Mouse (Mus musculus): ENCODE results near the gene Elfn2. TPM values are rescaled to one million over a fixed set of nuclear protein-coding genes. Genes with fewer than 3 reads are reported as not detected.

Elfn2 gene
- polyA plus RNA-seq, 1 experiment, result 20.6 TPM

DNA sequence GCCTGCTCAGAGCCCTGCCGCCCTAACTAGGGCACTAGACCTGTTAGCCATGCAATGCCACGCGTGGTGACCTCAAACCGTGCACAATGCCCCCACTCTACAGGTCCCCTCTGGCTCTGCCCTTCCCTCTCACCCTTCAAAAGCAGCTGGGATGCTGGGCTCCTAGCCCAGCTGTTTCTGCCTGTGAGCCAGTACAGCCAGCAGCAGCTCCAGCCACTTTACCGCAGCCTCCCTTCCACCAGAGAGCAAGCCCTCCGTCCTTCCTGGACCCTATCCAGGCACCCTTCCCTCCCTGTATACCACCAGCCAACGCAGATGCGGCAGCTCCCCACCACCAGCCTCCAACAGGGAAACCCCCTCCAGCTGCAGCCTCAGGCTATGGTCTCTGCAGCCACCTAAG is 26.1 kb downstream of the Elfn2 start:
- H3K27ac ChIP-seq (ENCODE audit: insufficient read depth, low read length), result no peak overlapping the region
- no peaks in the 10 kb centered on the region for H3K27me3 ChIP-seq (ENCODE audit: control insufficient read depth, insufficient read depth, low read length)
- WGBS, result 38% methylated on average over 8 of the region's 8 CpGs

GRCm38 (mm10) chr15:78690716-78691115 is 27.9 kb downstream of the Elfn2 start:
- Histone ChIP-seq H3K27ac (ENCODE audit: insufficient read depth, low read length) (no peak overlapping the region), H3K27me3 (ENCODE audit: control insufficient read depth, insufficient read depth, low read length) (no peaks in the 10 kb centered on the region), H3K4me1 (ENCODE audit: control insufficient read depth, insufficient read depth, low read length) (no peaks in the 10 kb centered on the region; the same call in 1 of the 2 replicates), H3K4me3 (replicated peaks; ENCODE audit: insufficient read depth, low read depth, low read length) (no peak overlapping the region)
- 82% methylated on average over 2 of the region's 2 CpGs for WGBS
- no peak for TF ChIP-seq CTCF (IDR thresholded peaks at IDR 0.05; ENCODE audit: borderline replicate concordance, insufficient read depth, low read depth, low read length)
- no peak for TF ChIP-seq POLR2A (IDR thresholded peaks at IDR 0.05; ENCODE audit: borderline replicate concordance, insufficient read depth, low read length)
- no peak for DNase-seq

More for the DNA sequence above, 26.1 kb downstream of the Elfn2 start:
- Histone ChIP-seq H3K4me3 (replicated peaks; ENCODE audit: insufficient read depth, low read depth, low read length) (no peak overlapping the region), H3K4me1 (ENCODE audit: control insufficient read depth, insufficient read depth, low read length) (no peaks in the 10 kb centered on the region; the same call in 1 of the 2 replicates)
- TF ChIP-seq POLR2A (IDR thresholded peaks at IDR 0.05; ENCODE audit: borderline replicate concordance, insufficient read depth, low read length) (no peak), CTCF (IDR thresholded peaks at IDR 0.05; ENCODE audit: borderline replicate concordance, insufficient read depth, low read depth, low read length) (no peak)
- DNase-seq, result no peak

DNA sequence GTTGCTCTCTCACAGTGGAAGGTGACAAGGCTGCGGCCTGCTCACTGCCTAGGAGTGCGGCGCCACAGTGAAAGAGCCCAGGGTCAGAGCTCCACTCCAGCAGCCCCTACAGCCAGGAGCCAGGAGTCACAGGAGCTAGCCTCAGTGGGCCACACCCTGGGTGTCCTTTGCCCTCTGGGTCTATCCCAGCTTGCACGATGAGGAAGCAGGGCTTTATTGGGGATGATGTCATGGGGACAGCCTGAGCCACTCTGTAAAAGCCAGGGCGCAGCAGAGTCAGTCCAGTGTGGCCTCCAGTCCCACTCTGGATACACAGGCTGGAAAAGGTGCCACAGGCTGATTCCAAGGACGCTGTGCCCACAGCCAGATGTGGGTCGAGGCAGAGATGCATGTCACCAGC is 31.7 kb downstream of the Elfn2 start:
- 80% methylated on average over 7 of the region's 7 CpGs for WGBS
- no peak for DNase-seq
- Histone ChIP-seq H3K27me3 (ENCODE audit: control insufficient read depth, insufficient read depth, low read length) (no peaks in the 10 kb centered on the region), H3K4me1 (ENCODE audit: control insufficient read depth, insufficient read depth, low read length) (peaks cover 2% of the 10 kb centered on the region; the same call in 1 of the 2 replicates), H3K27ac (ENCODE audit: insufficient read depth, low read length) (no peak overlapping the region), H3K4me3 (replicated peaks; ENCODE audit: insufficient read depth, low read depth, low read length) (no peak overlapping the region)
- TF ChIP-seq CTCF (IDR thresholded peaks at IDR 0.05; ENCODE audit: borderline replicate concordance, insufficient read depth, low read depth, low read length), result no peak
- no peak for TF ChIP-seq POLR2A (IDR thresholded peaks at IDR 0.05; ENCODE audit: borderline replicate concordance, insufficient read depth, low read length)

DNA sequence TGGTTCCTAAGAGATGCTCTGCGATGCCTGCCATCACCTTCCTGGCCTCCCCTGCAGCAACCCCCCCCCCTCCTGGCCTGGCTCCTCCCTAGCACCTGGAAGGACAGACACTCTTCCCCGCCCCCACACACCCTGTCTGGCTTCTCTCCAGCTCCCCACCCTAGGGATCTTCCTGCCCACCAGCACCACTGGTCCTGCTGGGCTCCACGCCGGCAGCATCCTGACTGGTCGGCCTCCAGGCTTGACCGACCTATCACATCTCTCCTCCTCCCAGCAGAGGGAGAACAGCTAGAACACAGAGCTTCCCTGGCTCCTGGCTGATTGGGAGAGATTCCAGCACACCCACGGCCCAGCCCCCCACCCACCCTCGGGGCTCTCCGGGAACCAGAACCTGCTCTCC is 34.5 kb downstream of the Elfn2 start:
- Histone ChIP-seq H3K27me3 (ENCODE audit: control insufficient read depth, insufficient read depth, low read length) (no peaks in the 10 kb centered on the region), H3K27ac (ENCODE audit: insufficient read depth, low read length) (no peak overlapping the region), H3K4me3 (replicated peaks; ENCODE audit: insufficient read depth, low read depth, low read length) (no peak overlapping the region), H3K4me1 (ENCODE audit: control insufficient read depth, insufficient read depth, low read length) (peaks cover 2% of the 10 kb centered on the region; the same call in 1 of the 2 replicates)
- DNase-seq, result no peak
- WGBS, result 19% methylated on average over 9 of the region's 9 CpGs
- TF ChIP-seq POLR2A (IDR thresholded peaks at IDR 0.05; ENCODE audit: borderline replicate concordance, insufficient read depth, low read length), result no peak
- no peak for TF ChIP-seq CTCF (IDR thresholded peaks at IDR 0.05; ENCODE audit: borderline replicate concordance, insufficient read depth, low read depth, low read length)

GRCm38 (mm10) chr15:78683474-78683873 is 35.1 kb downstream of the Elfn2 start:
- no peak for DNase-seq
- 72% methylated on average over 8 of the region's 8 CpGs for WGBS
- no peaks in the 10 kb centered on the region for H3K27me3 ChIP-seq (ENCODE audit: control insufficient read depth, insufficient read depth, low read length)
- H3K4me1 ChIP-seq (ENCODE audit: control insufficient read depth, insufficient read depth, low read length), result peaks cover 2% of the 10 kb centered on the region; the same call in 1 of the 2 replicates
- H3K27ac ChIP-seq (ENCODE audit: insufficient read depth, low read length), result no peak overlapping the region
- H3K4me3 ChIP-seq (replicated peaks; ENCODE audit: insufficient read depth, low read depth, low read length), result no peak overlapping the region
- TF ChIP-seq CTCF (IDR thresholded peaks at IDR 0.05; ENCODE audit: borderline replicate concordance, insufficient read depth, low read depth, low read length) (no peak), POLR2A (IDR thresholded peaks at IDR 0.05; ENCODE audit: borderline replicate concordance, insufficient read depth, low read length) (no peak)

DNA sequence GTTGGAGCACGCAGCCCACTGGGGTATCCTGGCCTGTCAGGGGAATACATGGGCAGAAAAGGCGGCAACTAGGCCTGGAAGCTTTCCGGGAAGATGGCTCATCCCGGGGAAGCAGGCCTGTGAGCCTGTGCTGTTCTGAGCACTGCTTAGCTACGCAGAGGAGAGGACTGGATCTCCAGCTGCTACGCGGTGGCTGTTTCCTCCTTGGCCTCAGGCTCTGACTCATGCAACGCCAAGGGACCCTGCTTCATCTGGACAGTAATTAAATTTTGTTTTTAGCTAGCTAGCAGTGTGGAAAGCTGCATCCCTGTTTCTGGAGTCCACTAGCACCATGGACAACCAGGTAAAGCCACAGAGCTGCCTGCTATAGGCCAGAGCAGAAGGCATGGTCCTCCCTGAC is 36.8 kb downstream of the Elfn2 start:
- no peak for DNase-seq
- Histone ChIP-seq H3K27ac (ENCODE audit: insufficient read depth, low read length) (no peak overlapping the region), H3K27me3 (ENCODE audit: control insufficient read depth, insufficient read depth, low read length) (no peaks in the 10 kb centered on the region), H3K4me1 (ENCODE audit: control insufficient read depth, insufficient read depth, low read length) (peaks cover 12% of the 10 kb centered on the region), H3K4me3 (replicated peaks; ENCODE audit: insufficient read depth, low read depth, low read length) (no peak overlapping the region)
- TF ChIP-seq CTCF (IDR thresholded peaks at IDR 0.05; ENCODE audit: borderline replicate concordance, insufficient read depth, low read depth, low read length), result no peak
- no peak for TF ChIP-seq POLR2A (IDR thresholded peaks at IDR 0.05; ENCODE audit: borderline replicate concordance, insufficient read depth, low read length)
- WGBS, result 67% methylated on average over 8 of the region's 8 CpGs

DNA sequence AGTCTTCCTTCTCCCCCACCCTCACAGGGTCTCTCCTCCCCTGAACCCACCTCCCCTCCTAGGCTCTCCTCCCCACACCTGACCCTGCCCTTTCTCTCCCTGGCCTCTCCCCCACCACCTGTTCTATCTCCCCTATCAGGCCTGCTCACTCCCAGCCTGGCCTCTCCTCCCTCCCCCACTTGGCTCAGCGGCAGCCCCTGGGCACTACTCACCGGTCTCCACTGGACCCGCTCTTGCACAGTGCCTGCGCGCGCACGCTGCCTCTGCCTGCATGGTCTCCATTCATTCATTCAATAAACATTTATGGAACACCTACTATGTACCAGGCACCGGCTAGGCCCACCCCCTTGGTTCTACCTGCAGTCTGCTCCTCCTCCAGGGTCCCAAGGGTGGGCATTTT is 37.3 kb downstream of the Elfn2 start:
- Histone ChIP-seq H3K4me3 (replicated peaks; ENCODE audit: insufficient read depth, low read depth, low read length) (no peak overlapping the region), H3K27me3 (ENCODE audit: control insufficient read depth, insufficient read depth, low read length) (no peaks in the 10 kb centered on the region), H3K4me1 (ENCODE audit: control insufficient read depth, insufficient read depth, low read length) (peaks cover 15% of the 10 kb centered on the region), H3K27ac (ENCODE audit: insufficient read depth, low read length) (no peak overlapping the region)
- 69% methylated on average over 8 of the region's 8 CpGs for WGBS
- TF ChIP-seq POLR2A (IDR thresholded peaks at IDR 0.05; ENCODE audit: borderline replicate concordance, insufficient read depth, low read length) (no peak), CTCF (IDR thresholded peaks at IDR 0.05; ENCODE audit: borderline replicate concordance, insufficient read depth, low read depth, low read length) (no peak)
- no peak for DNase-seq

- TF ChIP-seq POLR2A (IDR thresholded peaks at IDR 0.05; ENCODE audit: borderline replicate concordance, insufficient read depth, low read length), result no peak
- no peak for TF ChIP-seq CTCF (IDR thresholded peaks at IDR 0.05; ENCODE audit: borderline replicate concordance, insufficient read depth, low read depth, low read length)
- H3K27ac ChIP-seq (ENCODE audit: insufficient read depth, low read length), result no peak overlapping the region
- no peak for DNase-seq
- 75% methylated on average over 22 of the region's 22 CpGs for WGBS
- H3K27me3 ChIP-seq (ENCODE audit: control insufficient read depth, insufficient read depth, low read length), result no peaks in the 10 kb centered on the region
- no peak overlapping the region for H3K4me3 ChIP-seq (replicated peaks; ENCODE audit: insufficient read depth, low read depth, low read length)
- H3K4me1 ChIP-seq (ENCODE audit: control insufficient read depth, insufficient read depth, low read length), result peaks cover 15% of the 10 kb centered on the region
Observed at GRCm38 (mm10) chr15:78680291-78680690, 38.3 kb downstream of the Elfn2 start.
